Mouse (Mus musculus): ENCODE data around the gene Gm21983. TPM values are rescaled to one million over a fixed set of nuclear protein-coding genes. Genes with fewer than 3 reads are reported as not detected.

Gm21983 gene
- total and polyA plus RNA-seq, 3 experiments, result 0.22 TPM; not detected in 2

DNA sequence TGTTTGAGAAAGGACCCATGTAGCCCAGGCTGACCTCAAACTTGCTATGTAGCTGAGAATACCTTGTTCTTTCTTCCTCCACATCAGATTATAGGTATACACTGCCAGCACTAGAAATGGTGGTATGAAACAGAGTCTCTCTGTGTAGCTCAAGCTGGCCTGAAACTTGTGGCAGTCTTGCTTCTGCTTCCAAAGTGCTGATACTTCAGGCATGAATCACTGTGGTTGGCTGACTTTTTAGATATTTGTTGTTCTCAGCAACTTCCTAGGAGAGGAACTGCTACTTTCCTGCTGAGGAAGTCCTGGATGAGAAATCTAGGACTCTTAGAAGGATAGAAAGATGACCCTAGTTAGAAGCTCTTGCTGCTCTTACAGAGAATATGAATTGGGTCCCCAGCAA, 17.5 kb upstream of the Gm21983 start:
- Histone ChIP-seq H3K9ac (ENCODE audit: control insufficient read depth, low read depth, low read length, poor library complexity, severe bottlenecking) (no peak overlapping the region), H3K9me3 (replicated peaks; ENCODE audit: insufficient read depth, low read length) (no peaks in the 10 kb centered on the region), H3K27me3 (ENCODE audit: control insufficient read depth in 1 of 2, insufficient read depth in 2 of 2, low read length in 2 of 2) (no peaks in the 10 kb centered on the region), H3K79me2 (ENCODE audit: control insufficient read depth, insufficient read depth, low read length, poor library complexity) (peaks cover 22% of the 10 kb centered on the region), H3K36me3 (ENCODE audit: control insufficient read depth in 1 of 2, insufficient read depth in 2 of 2, low read length in 2 of 2) (peaks cover 12 to 16% of the 10 kb centered on the region in 2 experiments), H3K27ac (ENCODE audit: control insufficient read depth, low read depth, low read length) (no peak overlapping the region), H3K4me3 (ENCODE audit: control insufficient read depth in 1 of 2, insufficient read depth in 1 of 2, low read depth in 2 of 2, low read length in 2 of 2) (no peak overlapping the region), H3K4me1 (ENCODE audit: control insufficient read depth in 1 of 2, insufficient read depth in 2 of 2, low read length in 2 of 2) (peaks cover 6 to 14% of the 10 kb centered on the region in 2 experiments; a peak in 3 of 4 replicates)
- TF ChIP-seq SIN3A (IDR thresholded peaks at IDR 0.05; ENCODE audit: low read length) (no peak), POLR2A (IDR thresholded peaks at IDR 0.05; ENCODE audit: control insufficient read depth in 1 of 2, insufficient read depth in 1 of 2, low read depth in 1 of 2, low read length in 2 of 2, poor library complexity in 1 of 2) (no peak), JUND (IDR thresholded peaks at IDR 0.05; ENCODE audit: low read depth, low read length) (no peak), TCF12 (IDR thresholded peaks at IDR 0.05; ENCODE audit: low read depth, low read length) (no peak), NELFE (IDR thresholded peaks at IDR 0.05; ENCODE audit: low read depth, low read length) (no peak), ZMIZ1 (IDR thresholded peaks at IDR 0.05; ENCODE audit: low read depth, low read length) (no peak), CTCF (IDR thresholded peaks at IDR 0.05 in 2 of 3, conservative IDR thresholded peaks at IDR 0.05 in 1 of 3; ENCODE audit: control insufficient read depth in 1 of 3, insufficient read depth in 1 of 3, low read depth in 2 of 3, low read length in 3 of 3, poor library complexity in 1 of 3, severe bottlenecking in 1 of 3) (no peak), NRF1 (IDR thresholded peaks at IDR 0.05; ENCODE audit: insufficient read depth, low read depth, low read length, poor library complexity, severe bottlenecking) (no peak), ZC3H11A (IDR thresholded peaks at IDR 0.05; ENCODE audit: low read depth, low read length) (no peak)
- DNase-seq (ENCODE audit: low read depth, low spot score), result no peak

DNA sequence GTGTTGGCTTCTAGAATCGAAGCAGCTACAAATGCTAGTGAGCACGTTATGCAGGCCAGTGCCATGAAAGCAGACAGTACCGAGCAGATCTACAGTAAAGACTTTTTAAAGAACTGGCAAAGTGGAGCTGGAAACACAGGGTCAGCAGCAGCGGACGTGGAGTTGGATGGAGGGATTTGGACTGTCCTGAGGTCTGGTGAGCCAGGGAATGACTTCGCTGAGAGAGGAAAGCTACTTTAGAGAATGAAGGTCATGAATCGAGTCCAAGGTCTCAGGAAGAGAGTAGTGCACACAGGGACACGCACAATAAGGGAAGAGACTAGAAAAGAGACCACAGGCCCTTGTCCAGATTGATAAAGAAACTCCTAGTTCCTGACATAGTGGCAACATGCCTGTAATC, 16.7 kb upstream of the Gm21983 start:
- Histone ChIP-seq H3K27ac (ENCODE audit: control insufficient read depth, low read depth, low read length) (no peak overlapping the region), H3K4me1 (ENCODE audit: control insufficient read depth in 1 of 2, insufficient read depth in 2 of 2, low read length in 2 of 2) (peaks cover 6 to 14% of the 10 kb centered on the region in 2 experiments; a peak in 3 of 4 replicates), H3K36me3 (ENCODE audit: control insufficient read depth in 1 of 2, insufficient read depth in 2 of 2, low read length in 2 of 2) (peaks cover 13 to 16% of the 10 kb centered on the region in 2 experiments), H3K9me3 (replicated peaks; ENCODE audit: insufficient read depth, low read length) (no peaks in the 10 kb centered on the region), H3K27me3 (ENCODE audit: control insufficient read depth in 1 of 2, insufficient read depth in 2 of 2, low read length in 2 of 2) (no peaks in the 10 kb centered on the region), H3K4me3 (ENCODE audit: control insufficient read depth in 1 of 2, insufficient read depth in 1 of 2, low read depth in 2 of 2, low read length in 2 of 2) (no peak overlapping the region), H3K9ac (ENCODE audit: control insufficient read depth, low read depth, low read length, poor library complexity, severe bottlenecking) (no peak overlapping the region), H3K79me2 (ENCODE audit: control insufficient read depth, insufficient read depth, low read length, poor library complexity) (peaks cover 26% of the 10 kb centered on the region)
- TF ChIP-seq BHLHE40 (IDR thresholded peaks at IDR 0.05; ENCODE audit: borderline replicate concordance, low read depth, low read length) (no peak), MAX (IDR thresholded peaks at IDR 0.05; ENCODE audit: low read length) (no peak), ETS1 (IDR thresholded peaks at IDR 0.05; ENCODE audit: low read depth, low read length) (no peak), ZNF384 (IDR thresholded peaks at IDR 0.05; ENCODE audit: low read depth, low read length) (no peak), NELFE (IDR thresholded peaks at IDR 0.05; ENCODE audit: low read depth, low read length) (no peak), MXI1 (IDR thresholded peaks at IDR 0.05; ENCODE audit: low read depth, low read length) (no peak), CTCF (IDR thresholded peaks at IDR 0.05 in 2 of 3, conservative IDR thresholded peaks at IDR 0.05 in 1 of 3; ENCODE audit: control insufficient read depth in 1 of 3, insufficient read depth in 1 of 3, low read depth in 2 of 3, low read length in 3 of 3, poor library complexity in 1 of 3, severe bottlenecking in 1 of 3) (no peak), RCOR1 (IDR thresholded peaks at IDR 0.05; ENCODE audit: low read depth, low read length) (no peak), USF2 (IDR thresholded peaks at IDR 0.05; ENCODE audit: borderline replicate concordance in 1 of 2, insufficient read depth in 1 of 2, low read depth in 1 of 2, low read length in 2 of 2) (no peak), MAZ (IDR thresholded peaks at IDR 0.05; ENCODE audit: low read depth, low read length) (no peak), ZMIZ1 (IDR thresholded peaks at IDR 0.05; ENCODE audit: low read depth, low read length) (no peak)
- no peak for DNase-seq (ENCODE audit: low read depth, low spot score)
